Mouse (Mus musculus) inflammation-experienced regulatory T-cells, adult 6 months (primary cell): ENCODE results near the gene Bnc2. TPM values are rescaled to one million over a fixed set of nuclear protein-coding genes. Genes with fewer than 3 reads are reported as not detected.

Source experiments
- ATAC-seq: one replicate; pipeline ENCODE4 v1.8.0; 2017
- polyA plus RNA-seq, 3 experiments: library from polyadenylated mRNA; unstranded; fragments of 100-300 nt; shearing (Covaris generic); gene quantifications; one replicate each; pipeline ENCODE4 v1.2.1; 2017

Bnc2 gene
- polyA plus RNA-seq, 3 experiments from 2014 or later = not detected

DNA sequence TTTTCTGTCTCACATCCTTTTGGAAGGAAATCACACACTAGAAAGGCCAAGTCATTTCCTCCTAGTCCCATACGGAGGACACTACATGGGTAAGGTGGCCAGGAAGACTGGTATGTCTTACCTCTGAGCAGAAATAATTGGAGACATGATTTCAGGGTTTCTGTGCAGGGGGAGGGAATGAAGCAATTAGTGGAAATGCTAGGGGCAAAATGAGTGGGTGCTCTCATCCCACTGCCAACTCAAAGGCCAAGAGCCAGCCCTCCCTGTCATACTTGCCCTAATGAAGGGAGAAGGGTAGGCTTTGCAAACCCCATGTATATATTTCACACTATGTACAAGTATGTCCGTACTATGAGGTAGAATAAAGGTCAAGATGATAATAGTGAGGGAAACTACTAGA, 263.6 kb downstream of the Bnc2 start:
- no peak for ATAC-seq

DNA sequence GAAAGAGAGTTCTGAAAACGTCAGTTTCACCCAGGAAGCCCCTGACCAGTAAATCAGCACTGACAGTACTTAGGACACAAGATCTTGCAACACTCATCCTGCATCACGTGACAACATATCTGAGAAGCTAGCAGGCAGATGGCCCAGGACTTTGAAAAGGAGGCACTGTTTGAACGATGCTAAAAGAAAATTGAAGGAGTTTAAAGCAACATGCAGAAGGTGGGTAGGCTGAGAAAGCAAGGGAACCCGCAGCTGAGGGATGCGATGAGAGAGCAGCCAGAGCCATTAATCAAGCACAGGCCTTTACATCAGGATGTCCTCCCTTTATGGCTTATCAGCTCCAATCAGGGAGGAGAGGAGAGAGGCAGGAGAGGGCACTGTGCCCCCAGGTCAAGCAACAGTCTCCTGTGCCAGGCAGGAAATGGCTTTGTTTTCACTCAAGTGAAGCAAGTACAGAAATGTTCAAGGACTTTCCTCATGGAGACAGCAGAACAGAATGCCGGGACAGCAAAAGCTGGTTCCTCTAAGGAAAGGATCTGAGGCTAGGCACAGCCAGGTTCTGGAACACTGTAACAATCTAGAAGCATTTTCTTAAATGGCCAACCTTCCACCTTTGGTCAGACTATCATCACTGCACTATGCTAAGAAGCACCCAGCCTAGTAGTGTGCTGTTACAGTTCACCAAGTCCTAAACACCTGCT, 267.6 kb downstream of the Bnc2 start:
- no peak for ATAC-seq

DNA sequence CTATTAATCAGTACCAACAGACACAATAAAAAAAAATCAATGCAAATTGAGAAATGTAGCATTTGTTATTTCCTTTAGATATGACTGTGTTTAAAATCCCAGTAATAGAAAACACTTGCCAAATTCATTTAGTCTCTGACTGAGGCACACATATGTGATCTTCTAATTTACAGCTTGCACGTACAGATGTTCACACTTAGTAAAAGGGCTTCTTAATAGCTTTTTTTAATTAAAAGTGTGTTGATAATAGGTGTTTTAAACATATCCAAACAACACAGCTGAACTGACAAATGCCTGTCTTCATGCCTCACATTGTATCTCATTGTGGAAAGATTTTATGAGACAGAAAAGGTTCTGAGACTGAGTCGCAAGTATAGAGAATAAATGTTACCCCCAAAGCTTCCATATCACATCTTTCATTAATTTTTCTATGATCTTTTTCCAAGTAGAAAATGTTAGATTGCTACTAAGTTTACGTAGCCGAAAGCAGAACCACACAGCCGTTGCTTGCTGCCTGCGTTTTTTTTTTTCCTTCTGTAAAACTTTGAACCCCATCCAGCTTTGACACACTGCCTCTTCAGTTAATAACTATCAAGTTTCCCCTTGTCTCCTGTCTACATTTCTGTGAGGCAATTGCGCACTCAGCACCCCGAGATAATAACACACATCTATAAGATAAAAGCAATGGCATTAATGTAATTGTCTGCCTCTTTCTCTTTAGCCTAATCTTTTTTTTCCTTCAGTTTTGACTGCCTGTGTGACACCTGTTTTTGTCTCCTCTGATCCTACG, 271.5 kb downstream of the Bnc2 start:
- ATAC-seq = no peak

- ATAC-seq = no peak
Measured at GRCm38 (mm10) chr4:84388991-84389390, 286.1 kb downstream of the Bnc2 start.

- ATAC-seq = no peak
Measured at GRCm38 (mm10) chr4:84385156-84385555, 289.9 kb downstream of the Bnc2 start.

- ATAC-seq = no peak
Measured at GRCm38 (mm10) chr4:84379289-84379688, 295.8 kb downstream of the Bnc2 start.

DNA sequence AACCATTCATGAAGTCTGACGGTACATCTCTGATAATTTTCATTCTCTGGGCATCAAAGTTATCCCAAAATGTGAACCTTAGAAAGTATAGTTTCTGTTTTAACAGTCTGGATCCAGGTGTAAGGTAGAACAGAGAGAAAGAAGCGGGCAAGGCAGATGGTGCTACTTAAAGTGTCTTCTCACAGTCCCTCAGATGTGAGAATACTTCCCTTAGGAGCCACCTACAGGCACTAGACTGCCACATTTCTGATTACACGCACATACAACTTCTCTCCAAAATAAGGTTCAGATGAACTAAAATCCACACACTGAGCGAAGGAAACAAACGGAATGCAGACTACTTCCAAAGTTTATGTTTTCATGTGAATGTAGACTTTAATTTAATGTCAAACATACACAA, 297.6 kb downstream of the Bnc2 start:
- ATAC-seq = no peak

- no peak for ATAC-seq
Measured at GRCm38 (mm10) chr4:84362337-84362823, 312.7 kb downstream of the Bnc2 start.

- no peak for ATAC-seq
Measured at GRCm38 (mm10) chr4:84361165-84361564, 313.9 kb downstream of the Bnc2 start.

DNA sequence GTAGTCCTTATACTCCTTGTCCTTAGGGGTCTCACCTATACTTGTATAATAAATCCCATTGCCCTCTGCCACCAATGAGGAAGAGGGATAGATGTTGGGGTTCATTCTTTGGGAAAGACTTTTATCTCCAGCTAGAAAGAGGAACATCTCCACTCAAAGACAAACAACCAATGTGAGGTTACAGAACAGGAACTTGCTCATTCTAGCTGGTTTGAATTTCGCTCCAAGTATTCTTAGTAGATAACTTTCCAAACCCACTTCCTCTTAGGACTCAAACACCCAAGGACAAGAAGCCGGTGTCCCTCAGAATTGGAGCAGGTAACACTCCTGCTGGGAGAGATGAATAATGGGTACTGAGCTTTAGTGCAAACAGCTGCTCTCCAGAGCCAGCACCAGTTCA, 315.1 kb downstream of the Bnc2 start:
- no peak for ATAC-seq

GRCm38 (mm10) chr4:84358204-84358603, 316.9 kb downstream of the Bnc2 start:
- ATAC-seq = no peak

GRCm38 (mm10) chr4:84357382-84357781, 317.7 kb downstream of the Bnc2 start:
- ATAC-seq = no peak

- no peak for ATAC-seq
Measured at GRCm38 (mm10) chr4:84356468-84357153, 318.5 kb downstream of the Bnc2 start.

- no peak for ATAC-seq
Measured at GRCm38 (mm10) chr4:84352656-84353055, 322.4 kb downstream of the Bnc2 start.

- ATAC-seq = no peak
Measured at GRCm38 (mm10) chr4:84349536-84349935, 325.5 kb downstream of the Bnc2 start.

DNA sequence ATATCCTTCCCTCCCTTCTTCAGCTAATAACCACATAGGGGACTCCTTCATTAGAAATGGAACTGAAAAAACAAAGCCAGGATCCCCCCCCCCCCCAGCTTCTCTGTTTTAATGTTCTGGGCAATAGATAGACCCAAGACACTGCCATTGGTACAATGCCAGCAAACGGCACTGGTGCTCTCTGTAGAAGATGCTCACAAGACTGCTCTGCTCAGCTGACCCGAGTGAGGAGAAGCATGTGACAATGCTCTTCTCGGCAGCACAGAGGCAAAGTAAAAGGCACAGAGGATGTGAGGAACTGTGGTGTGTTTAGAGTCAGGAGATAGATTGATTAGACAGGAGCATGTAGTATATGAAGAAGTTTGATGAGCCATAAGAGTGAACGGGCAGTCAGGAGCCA, 335.9 kb downstream of the Bnc2 start:
- ATAC-seq = no peak

GRCm38 (mm10) chr4:84331995-84332394, 343.1 kb downstream of the Bnc2 start:
- no peak for ATAC-seq

GRCm38 (mm10) chr4:84331450-84331849, 343.6 kb downstream of the Bnc2 start:
- no peak for ATAC-seq

DNA sequence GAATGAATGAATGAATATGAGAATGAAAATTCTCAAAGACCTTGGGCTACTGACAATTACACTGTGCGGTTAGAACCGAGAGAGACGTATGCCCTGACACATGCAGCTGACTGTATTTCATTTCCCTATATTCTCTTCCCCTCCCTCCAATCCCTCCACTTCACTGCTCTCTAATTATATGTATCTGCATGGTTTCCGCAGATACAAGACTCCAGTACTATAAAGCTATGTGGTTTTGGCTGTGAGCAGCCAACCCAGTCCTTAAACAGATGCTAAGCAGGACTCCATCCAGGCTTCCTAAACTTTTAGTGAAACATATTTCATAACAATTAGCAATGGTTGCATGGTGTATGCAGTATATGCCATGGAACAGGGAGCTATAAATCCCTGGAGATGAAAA, 344.6 kb downstream of the Bnc2 start:
- no peak for ATAC-seq

DNA sequence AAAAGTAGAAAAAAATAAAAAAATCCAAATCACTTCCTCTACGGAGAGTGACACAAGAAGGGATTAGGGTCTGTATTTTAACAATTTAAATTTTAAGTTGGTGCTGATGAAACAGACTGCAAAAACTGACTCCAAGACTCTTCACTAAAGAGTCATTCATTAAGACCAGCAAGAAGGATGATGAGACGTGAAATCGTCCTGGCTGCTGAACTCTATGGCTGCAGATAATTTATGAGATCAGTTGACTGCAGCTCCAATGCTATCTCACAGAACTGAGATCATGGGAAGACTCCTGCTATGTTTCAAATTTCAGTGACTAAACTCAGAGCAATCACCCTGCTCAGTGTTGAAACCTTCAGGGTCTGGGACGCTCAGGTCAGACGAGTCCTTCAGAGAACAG, 345.4 kb downstream of the Bnc2 start:
- no peak for ATAC-seq

DNA sequence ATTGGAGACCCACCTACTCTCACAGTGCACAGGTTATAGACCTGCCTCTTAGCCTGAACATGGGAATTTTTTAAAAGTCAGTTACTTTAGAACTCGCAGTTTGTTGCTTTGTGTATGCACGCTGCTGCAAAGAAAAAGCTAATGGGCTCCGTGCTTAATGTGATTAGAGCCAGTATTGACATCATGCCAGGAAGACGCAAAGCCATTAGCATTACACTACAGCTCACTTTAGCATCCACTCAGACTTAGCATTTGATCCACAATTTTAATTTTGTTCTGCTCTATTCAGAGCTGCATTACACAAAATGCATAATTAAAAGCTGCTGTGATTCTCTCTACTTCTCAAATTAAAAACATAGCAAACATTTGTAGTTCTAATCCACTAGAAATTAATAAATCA, 350.7 kb downstream of the Bnc2 start:
- no peak for ATAC-seq

GRCm38 (mm10) chr4:84321598-84321997, 353.5 kb downstream of the Bnc2 start:
- no peak for ATAC-seq

- ATAC-seq = no peak
Measured at GRCm38 (mm10) chr4:84317421-84317820, 357.7 kb downstream of the Bnc2 start.

- no peak for ATAC-seq
Measured at GRCm38 (mm10) chr4:84311371-84311770, 363.7 kb downstream of the Bnc2 start.
